Mouse (Mus musculus) kidney, postnatal 10 days (tissue): ENCODE data around the gene Ampd2.
A peak's percentile ranks its signal among the peaks of the same experiment; 100 is the strongest.

Experiments used
- DNase-seq: peaks from one replicate; pipeline ENCODE4 v3.0.0; 2021; ENCODE audit warnings: mixed read lengths

Gene Ampd2

GRCm38 (mm10) chr3:108094976-108095760 lies 8.7 kb upstream of the Ampd2 start:
- no peak for DNase-seq

DNA sequence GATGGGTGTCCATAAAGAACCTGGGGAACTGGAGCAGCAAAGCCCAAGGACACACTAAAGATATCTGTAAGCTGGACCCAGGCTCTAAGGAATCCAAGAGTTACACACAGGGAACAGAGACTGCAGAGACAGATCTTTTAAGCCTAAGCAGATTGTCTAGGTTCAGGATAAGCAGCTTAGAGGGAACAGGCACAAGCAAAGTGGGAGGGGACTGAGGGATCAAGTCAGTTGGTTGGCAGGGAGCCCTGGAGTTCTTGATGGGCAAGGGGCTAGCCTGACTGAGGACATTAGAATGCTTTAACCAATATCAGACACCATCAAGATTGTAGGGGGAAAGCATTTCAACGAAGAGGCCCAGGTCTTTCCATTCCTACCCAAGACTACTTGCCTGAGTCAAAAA lies 7.7 kb upstream of the Ampd2 start:
- no peak for DNase-seq

DNA sequence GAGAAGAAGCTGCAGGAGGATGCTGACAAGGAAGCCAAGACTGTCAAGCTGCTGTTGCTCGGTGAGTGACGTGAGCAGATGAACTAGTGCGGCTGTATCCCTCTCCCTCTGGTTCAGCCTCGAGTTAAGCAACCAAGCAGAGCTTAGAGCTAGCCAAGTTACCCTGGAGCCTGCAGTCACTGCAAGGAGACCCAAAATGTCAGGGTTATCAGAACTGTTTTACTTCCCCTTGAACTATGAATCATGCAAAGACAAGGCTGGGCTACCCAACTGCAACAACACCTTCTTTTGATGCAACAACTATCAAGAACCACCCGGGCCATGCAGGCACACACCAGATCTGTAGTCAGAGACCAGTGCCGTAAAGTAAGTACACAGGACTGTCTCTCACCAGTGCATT lies 6.9 kb upstream of the Ampd2 start:
- DNase-seq, result peak; percentile 1

GRCm38 (mm10) chr3:108092536-108093115 lies 6.2 kb upstream of the Ampd2 start, which contains the start of gene Gnat2:
Gene Gnat2, plus strand, starts transcription at chr3:108092789.
- no peak for DNase-seq

DNA sequence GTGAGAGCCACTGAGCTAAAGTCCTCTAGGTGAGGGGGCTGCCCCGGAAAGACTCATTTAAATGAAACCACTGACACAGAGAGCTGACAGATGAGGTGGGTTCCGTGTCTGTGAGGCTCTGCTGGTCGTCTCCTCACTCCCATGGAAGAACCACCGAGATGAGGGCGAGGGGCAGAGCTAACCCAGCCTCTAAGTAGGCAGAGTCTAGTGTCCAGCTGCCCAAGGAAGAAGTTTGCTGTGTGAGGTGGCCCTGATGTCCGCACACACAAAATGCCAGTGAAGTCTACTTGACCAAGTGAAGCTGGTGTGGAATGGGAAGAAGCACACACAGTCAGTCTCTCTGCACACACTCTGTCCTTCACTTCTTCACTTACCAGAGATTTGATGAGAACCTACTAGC lies 5.6 kb upstream of the Ampd2 start:
- no peak for DNase-seq

DNA sequence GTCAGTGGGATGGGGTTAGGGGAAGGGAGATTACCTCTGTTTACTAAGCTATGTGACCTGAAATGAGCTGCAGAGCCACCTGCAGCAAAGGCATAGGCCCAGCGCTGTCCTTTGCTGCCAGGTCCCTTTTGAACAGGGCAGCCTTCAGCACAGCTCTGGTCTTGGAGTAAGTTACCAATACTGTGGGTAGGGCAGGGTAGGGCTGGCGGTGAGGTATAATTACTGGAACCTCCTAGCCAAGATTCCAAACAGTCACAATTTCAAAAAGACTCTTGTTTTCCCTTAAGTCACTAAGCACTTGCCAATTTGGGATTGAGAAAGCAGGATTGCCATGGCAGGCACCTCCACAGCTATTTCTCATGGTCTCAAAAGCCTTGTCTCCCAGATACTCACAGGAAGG lies 4.1 kb upstream of the Ampd2 start:
- DNase-seq, result no peak

- no peak for DNase-seq
Observed at GRCm38 (mm10) chr3:108089916-108090315, 3.5 kb upstream of the Ampd2 start.

- no peak for DNase-seq
Observed at GRCm38 (mm10) chr3:108088842-108089380, 2.5 kb upstream of the Ampd2 start.

GRCm38 (mm10) chr3:108087329-108087728 lies 878 bp upstream of the Ampd2 start:
- DNase-seq, result no peak

- peak; percentile 90 for DNase-seq
Observed at GRCm38 (mm10) chr3:108085721-108086469, 556 bp downstream of the Ampd2 start.

DNA sequence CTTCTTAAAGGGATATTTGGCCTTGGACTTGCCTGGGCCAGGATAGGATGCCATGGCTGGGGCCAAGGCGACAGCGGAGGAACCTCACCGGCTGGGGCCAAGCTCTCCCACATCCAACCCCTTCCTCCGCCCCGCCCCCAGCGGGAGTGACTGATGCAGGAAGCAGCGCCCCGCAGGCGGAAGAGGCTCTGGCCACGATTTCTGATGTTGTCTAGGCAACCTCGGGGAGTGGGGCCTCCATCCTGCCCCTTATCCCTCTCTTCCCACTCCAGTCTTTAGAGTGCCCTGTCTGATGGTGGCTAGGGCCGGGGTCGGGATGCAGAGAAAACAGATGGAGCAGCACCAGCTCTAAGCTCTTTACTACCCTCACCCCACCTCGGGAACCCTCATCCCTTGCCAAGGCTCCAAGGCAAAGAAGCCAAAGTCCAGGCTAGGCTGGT lies 1.1 kb downstream of the Ampd2 start:
- DNase-seq, result peak; percentile 98

GRCm38 (mm10) chr3:108084767-108085270 lies 1.6 kb downstream of the Ampd2 start:
- no peak for DNase-seq

DNA sequence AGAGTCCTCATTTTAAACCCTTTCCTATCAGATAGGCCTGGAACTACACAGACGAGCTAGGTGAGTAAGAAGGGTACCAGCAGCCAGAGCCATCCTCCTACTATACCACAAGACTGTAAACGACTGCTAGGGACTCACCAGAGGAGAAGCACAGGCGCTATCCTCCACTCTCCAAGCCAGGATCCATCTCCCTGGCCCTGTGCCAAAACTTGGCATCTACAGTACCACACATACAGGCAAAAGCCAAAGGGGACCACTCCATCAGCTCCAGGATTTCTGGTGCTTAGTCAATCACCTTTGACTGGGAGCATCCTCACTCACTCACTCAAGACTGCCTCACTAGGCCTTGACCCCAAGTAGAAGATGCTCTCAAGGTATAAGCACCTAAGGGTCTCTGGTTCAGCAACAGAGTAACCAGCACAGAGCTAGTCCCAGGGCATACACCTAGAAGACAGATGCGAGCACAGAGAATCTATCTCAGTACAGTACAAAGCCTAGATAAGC lies 2.5 kb downstream of the Ampd2 start:
- DNase-seq, result no peak

DNA sequence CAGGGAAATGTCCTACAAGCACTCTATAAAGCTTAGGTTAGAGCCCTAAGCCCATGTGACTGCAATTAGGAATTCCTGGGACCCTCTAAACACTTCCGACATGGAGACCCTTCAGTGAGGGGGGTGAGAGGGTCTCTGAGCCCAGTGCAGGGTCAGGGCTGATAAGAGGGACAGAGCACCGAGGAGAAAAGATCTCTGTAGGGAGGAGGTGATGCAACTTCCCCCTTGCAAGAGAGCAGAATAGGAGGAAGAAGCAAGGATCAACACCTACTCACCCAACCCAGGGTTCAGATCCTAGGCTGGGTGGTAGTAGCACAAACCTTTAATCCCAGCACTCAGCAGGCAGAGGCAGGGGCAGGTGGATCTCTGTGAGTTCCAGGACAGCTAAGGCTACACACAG lies 3.3 kb downstream of the Ampd2 start:
- no peak for DNase-seq

- no peak for DNase-seq
Observed at GRCm38 (mm10) chr3:108082251-108082875, 4.1 kb downstream of the Ampd2 start.

DNA sequence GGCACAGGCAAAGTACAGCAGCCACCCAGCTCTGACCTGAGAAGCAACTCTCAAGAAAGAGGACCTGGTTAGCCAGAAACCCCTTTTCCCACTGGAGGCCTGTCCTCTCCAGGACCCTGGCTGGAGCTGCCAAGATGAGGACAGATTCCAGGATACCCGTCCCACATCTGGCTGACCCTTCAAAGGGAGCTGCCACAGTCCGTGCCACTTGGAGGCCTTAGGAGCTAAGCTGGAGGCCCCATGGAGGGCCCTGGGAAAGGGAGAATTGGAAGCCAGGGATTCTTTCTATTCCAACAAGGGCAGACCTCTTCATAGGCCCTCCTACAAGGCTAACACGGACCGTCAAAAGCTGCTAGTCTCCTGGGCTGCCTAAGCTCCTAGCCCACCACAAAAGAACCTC lies 4.8 kb downstream of the Ampd2 start:
- DNase-seq, result no peak

GRCm38 (mm10) chr3:108076836-108077235 lies 9.6 kb downstream of the Ampd2 start:
- peak; percentile 56 for DNase-seq

DNA sequence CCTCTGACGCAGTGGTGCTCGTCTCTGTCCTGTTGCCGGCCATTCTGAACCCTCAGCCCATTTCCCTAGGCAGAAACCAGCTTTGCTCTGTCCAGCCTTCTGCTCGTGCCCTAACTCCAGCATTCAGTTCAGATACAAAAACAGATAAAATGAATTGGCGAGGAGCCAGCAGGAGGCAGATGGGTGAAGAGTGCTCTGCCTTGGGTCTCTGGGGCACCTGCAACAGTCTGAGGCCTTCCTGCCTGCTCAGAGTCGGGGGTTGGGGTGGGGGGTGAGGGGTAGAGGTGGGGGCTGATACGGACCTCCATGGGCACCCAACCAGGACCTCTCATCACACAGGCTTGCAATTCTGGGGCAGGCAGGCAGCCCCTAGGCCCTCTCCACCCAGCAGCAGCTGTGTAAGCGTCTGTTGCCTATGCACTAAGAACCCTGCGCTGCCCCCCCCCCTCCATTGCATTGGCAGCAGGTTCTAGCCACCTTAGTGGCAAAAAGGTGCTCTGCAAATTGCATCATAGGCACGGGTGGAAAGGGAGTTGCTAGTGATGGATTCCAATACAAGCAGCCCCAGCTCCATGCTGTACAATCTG lies 13.4 kb downstream of the Ampd2 start:
- DNase-seq, result no peak

GRCm38 (mm10) chr3:108070295-108071293 lies 15.9 kb downstream of the Ampd2 start:
- DNase-seq, result peak; percentile 83

GRCm38 (mm10) chr3:108069231-108069870 lies 17.1 kb downstream of the Ampd2 start:
- peak; percentile 70 for DNase-seq
